Mouse (Mus musculus): ENCODE data around the gene Huwe1. TPM values are rescaled to one million over a fixed set of nuclear protein-coding genes. Genes with fewer than 3 reads are reported as not detected.

The Huwe1 gene
- total RNA-seq (2021) (100 to 1,000 TPM; 168 to 196 TPM), polyA plus RNA-seq (2012; rRNA removed) (37.4 and 48.3 TPM in 2 replicates)
- long read RNA-seq, partial matches to known transcripts, result 8 of 10 reads
- long read RNA-seq, other reads (novel, unspliced or antisense), result 2 of 10 reads

DNA sequence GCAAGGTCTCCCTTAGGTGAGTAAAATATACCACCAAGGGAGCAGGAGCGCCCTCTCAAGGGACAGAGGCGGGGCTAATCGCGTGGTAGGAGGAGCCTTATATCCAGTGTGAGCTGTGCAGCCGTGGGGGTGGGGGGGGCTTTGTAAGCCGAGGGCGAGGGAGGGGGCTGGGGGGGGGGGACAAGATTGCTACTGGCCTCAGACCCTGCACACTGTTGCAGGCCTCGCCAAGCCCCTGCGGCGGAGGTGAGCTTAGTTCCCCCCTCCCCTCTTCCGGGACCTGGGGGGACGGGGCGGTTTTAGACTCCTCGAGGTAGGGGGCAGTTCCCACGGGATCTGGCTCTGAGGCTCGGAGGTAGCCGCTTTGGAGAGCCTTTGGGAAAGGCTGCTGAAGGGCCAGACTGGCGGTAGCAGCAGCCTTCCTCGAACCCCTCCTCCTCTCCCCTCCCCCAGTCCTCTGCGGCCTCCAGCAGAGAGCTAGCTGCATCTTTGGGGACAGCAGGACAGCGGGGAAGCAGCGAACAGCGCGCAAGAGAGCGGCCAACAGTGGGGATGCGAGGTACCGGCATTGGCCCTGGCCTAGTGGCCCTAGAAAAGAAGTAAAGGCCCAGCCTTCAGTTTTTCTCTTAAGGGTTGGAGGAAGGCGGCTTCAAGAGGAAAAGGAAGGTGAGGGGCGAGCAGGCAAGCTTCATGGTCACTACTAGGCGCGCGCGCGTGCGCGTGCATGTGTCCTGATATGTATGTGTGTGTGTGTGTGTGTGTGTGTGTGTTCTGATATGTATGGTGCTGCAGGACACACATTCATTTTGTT, at the start of gene Huwe1:
Gene Huwe1, plus strand, starts transcription at position 107 of the 811 bp plus-strand sequence.
- peak; percentile 75 for DNase-seq

GRCm38 (mm10) chrX:151780348-151780747, 20.3 kb upstream of the Huwe1 start:
- no peak for DNase-seq

GRCm38 (mm10) chrX:151782939-151783338, 17.7 kb upstream of the Huwe1 start:
- DNase-seq, result peak; percentile 3

- DNase-seq, result no peak
Measured at GRCm38 (mm10) chrX:151792766-151793165, 7.8 kb upstream of the Huwe1 start.

DNA sequence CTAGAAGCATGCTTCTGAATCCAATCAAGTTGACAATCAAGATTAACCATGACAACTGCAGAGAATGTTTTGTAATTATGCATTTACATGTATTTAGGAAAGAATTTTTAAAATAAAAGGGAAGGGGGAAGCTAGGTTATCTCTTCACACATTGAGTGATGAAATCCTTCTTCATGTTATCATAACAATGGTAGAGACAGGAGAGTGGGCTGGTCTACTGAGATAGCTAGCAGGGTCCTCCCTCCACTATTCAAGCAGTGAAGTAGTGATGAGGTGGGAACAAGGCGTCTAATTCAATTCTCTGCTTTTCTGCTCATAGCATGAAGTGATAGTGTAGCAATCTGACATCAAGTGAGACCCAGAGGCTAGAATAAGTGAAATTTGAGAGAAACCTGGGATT, 2.6 kb upstream of the Huwe1 start:
- no peak for DNase-seq

DNA sequence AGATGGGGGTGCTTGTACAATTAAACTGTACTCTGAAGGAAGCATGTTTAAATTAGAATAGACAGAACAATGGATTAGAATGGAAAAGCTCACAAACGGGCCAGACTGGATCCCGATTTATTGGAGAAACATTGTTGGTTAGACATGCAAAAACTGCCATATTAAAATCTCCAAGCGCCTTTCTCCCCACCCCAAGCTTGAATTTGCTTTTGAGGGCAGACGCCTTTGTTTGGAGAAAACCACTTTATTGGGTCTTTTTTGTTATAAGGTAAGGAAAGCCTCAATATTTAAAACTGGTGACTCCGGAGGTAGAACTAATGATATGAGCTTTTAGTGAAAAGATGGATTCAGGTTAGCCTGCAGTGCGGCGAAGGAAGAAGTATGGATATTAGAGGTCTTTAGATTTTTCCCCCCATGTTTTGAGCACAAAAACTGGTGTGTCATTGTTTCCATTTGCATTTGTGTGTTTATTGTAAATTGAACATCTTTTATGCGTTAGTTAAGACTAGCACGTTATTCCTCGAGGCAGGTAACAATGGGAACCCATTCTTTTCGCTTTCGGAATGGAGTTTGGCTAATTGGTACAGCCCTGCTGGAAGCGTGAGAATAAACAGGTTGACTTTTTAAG, 1.8 kb downstream of the Huwe1 start:
- peak; percentile 5 for DNase-seq

GRCm38 (mm10) chrX:151802956-151803776, 2.6 kb downstream of the Huwe1 start:
- DNase-seq, result peak; percentile 94

- DNase-seq, result peak; percentile 74
Measured at GRCm38 (mm10) chrX:151803777-151804101, 3.1 kb downstream of the Huwe1 start.

- DNase-seq, result peak; percentile 6
Measured at GRCm38 (mm10) chrX:151804388-151804787, 3.8 kb downstream of the Huwe1 start.

DNA sequence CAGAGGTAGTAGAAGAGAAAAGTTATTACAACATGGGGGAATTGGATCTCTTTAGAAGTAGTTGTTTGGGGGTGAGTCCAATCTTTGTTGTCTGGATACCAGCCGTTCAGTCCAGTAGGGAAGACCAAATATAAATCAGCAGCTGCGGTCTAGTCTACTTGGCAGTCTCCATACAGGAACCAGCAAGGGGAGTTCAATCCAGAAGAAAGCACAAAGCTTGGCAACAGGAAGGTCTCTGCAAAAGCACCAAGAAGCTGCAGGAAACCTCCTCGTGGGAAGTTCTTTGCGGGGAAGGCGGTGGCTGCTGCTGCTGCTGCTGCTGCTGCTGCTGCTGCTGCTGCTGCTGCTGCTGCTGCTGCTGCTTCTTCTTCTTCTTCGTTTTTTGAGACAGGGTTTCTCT, 10.9 kb downstream of the Huwe1 start:
- DNase-seq, result no peak

DNA sequence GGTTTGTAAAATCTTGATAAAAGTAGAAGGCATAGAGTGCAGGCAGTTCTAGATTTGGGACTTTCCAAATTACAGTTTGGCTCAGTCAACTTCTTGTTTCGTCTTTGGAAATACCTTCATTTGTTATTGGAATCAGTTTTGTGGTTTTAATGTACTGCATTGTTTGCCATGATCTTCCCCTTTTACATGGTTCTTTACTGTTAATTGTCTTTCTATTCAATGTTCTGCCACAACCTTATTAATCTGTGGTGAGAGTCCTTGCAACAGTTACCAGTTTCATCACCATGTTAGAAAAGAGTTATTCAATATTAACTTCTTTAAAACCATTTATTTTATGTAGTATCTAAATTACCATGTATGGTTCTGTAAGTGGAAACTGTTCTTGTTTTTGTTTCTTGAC, 13.0 kb downstream of the Huwe1 start:
- no peak for DNase-seq

DNA sequence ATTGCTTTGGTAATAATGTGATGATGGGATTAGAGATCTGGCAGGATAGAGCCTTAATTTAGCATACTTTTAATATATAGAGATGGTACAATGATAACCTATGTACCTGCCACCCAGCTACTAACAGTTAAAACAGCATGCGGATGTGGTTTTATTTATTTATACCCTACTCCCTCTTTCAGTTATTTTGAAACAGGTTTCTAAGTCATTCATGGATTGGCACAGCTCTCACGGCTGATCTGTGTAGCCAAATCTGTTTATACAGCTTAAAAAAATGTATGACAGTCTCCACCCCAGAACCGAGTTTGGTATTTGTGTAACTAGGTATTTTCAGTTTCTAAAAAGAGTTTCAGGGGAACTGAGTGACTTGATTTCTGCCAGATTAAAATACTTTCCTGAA, 17.1 kb downstream of the Huwe1 start:
- no peak for DNase-seq

DNA sequence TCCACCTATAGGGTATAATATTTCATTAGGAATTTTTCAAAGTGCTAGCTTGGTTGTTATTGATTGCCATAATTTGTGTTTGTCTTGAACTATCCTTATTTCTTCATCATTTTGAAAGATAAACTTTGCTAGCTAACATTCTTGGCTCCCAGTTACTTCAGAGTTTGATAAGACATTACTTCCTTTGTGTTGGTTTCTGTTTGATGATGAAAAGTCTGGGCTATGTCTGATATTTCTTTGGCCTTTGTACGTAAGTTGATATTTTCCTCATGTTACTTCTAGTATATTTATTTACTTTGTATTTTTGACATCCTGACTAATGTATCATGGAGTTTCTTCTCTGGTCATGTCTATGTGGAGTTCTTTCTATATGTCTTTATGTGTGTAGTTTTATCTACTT, 28.4 kb downstream of the Huwe1 start:
- no peak for DNase-seq

DNA sequence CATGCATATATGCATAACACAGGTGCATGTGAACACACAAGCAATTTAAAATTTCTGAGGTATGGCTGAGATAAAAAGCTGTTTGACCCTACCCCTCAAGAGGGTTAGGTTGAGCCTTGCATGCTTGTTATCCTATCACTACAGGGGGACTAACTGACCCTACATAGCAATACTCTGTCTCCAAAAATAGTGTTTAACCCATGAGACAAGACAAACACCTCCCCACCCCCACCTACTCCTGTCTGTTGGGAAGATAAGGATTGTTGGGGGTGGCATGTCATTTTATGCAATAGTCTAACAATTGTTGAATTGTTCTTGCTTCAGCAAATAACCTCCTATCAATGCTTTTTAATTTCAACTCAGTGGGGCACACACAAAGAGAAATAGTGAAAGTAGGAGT, 30.7 kb downstream of the Huwe1 start:
- DNase-seq, result no peak

DNA sequence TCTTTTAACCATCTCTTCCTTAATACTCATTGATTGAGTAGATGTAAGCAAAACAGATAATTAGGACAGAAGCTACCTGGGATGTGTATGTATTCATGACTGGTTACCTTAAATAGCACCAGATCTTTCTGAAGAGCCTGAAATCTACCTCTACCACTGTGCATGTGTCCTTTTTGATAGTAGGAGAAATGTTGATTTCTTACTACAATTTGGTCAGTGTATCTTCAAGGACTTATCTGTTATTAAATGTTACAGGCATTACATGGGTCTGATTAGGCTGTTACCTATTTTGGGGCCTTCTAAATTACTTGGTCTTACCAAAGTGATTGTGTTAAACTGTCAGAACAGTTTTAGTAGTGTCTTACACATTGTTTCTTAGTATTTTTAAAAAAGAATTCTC, 32.4 kb downstream of the Huwe1 start:
- DNase-seq, result no peak

DNA sequence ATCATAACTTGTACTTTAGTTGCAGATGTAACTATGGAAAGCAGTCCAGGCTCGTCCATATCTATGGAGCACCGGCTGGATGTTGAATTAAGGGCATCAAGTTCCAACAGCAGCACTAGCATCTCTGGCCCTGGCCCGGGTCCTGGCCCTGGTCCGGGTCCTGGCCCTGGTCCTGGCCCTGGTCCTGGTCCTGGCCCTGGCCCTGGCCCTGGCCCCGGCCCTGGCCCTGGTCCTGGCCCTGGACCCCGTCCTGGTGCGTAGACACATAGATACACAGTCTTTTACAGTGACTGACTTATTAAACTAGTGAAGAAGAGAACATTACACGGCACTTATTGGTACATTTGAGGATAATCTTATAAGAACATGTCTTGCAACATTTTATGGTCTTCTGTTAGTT, 58.8 kb downstream of the Huwe1 start:
- peak; percentile 11 for DNase-seq

DNA sequence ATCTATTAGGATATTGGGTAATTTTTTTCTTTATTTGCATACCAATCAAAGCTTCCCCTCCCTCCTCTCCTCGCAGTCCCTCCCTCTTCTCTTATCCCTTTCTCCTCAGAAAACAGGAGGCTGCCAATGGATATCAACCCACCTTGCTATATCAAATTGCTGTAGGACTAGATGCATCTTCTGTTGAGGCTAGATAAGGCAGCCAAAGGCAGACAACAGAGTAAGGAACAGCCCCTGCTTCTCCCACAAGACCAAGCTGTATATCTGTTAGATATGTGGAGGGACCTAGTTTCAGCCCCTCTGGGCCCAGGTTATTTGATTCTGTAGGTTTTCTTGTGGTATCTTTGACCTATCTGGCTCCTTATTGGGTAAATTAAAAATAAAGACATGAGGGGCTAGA, 110.1 kb downstream of the Huwe1 start:
- DNase-seq, result no peak

- DNase-seq, result no peak
Measured at GRCm38 (mm10) chrX:151912267-151912666, 111.7 kb downstream of the Huwe1 start.

- DNase-seq, result no peak
Measured at GRCm38 (mm10) chrX:151929390-151929789, 128.8 kb downstream of the Huwe1 start.

GRCm38 (mm10) chrX:151938852-151939251, 138.2 kb downstream of the Huwe1 start:
- no peak for DNase-seq

- DNase-seq, result no peak
Measured at GRCm38 (mm10) chrX:151946986-151947385, 146.4 kb downstream of the Huwe1 start.

DNA sequence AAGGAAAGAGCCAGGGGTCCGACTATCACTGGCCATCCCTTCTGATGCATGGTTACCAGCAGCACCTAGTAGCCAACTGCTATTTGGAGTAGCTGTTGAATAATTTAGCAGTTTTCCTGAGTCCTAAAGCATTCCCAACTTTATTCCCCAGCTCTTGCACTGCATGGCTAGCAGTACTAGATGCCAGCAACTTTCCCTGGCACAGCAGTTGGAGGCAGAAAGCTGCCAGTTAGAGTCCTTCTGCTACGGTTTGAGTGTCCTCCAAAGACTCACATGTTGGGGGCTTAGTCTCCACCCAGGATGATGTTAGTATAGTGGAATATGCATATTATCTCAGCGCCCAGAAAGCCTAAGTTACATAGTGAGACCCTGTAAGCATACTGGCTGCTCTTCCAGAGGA, 147.2 kb downstream of the Huwe1 start:
- no peak for DNase-seq

DNA sequence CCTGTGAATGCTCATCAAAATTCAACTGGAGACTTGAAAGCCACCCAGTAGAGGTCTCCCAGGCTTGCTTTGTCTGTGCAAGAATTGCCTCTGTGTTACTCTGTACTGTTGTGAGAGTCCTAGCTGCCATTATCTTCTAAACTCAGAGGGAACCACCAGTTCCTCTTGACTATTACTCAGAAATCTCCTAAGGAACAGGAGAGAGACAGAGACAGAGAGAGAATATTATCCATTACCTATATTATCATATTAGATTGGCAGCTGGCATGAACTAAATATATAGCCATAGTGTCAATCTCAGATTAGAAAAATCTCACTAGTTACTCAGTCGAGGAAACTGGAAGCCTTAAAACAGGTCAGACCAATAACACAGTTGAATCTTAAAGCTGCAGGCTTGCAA, 149.6 kb downstream of the Huwe1 start:
- no peak for DNase-seq
